Mouse (Mus musculus) kidney, embryonic 14.5 days (tissue): Measurements from ENCODE around the gene Bphl. TPM values are rescaled to one million over a fixed set of nuclear protein-coding genes. Genes with fewer than 3 reads are reported as not detected.
"Not testable (repeated sequence)": the region's sequence is repeated elsewhere in the genome, so short reads cannot be mapped to it uniquely, and the experiment has no call there.

ENCODE experiments used
- ATAC-seq: fragments of 200-750 bp; cut with Nextera tagmentation; 2 replicates; pipeline ENCODE4 v1.8.0; 2017; ENCODE audit warnings: moderate number of reproducible peaks, mild to moderate bottlenecking, moderate TSS enrichment, moderate library complexity; ENCODE audit not compliant: low FRiP score, low TSS enrichment
- H3K27ac ChIP-seq: fragments of 300-500 bp; sonication (generic); 2 replicates; pipeline ENCODE4 v1.5.1; 2014; ENCODE audit warnings: low read depth, mild to moderate bottlenecking, low read length, moderate library complexity, mixed read lengths
- H3K27me3 ChIP-seq: fragments of 300-500 bp; sonication (generic); 2 replicates; pipeline ENCODE4 v1.6.1; 2014; ENCODE audit warnings: mild to moderate bottlenecking, low read length; ENCODE audit not compliant: control insufficient read depth, insufficient read depth
- H3K36me3 ChIP-seq: fragments of 300-500 bp; sonication (generic); 2 replicates; pipeline ENCODE4 v1.6.1; 2014; ENCODE audit warnings: low read length, mixed read lengths; ENCODE audit not compliant: control insufficient read depth, insufficient read depth
- H3K4me1 ChIP-seq: fragments of 300-500 bp; sonication (generic); 2 replicates; pipeline ENCODE4 v1.6.1; 2014; ENCODE audit warnings: low read length, mixed read lengths; ENCODE audit not compliant: control insufficient read depth, insufficient read depth
- H3K4me2 ChIP-seq: fragments of 300-500 bp; sonication (generic); replicated peaks from 2 replicates; pipeline ENCODE4 v1.6.1; 2014; ENCODE audit warnings: low read depth, mild to moderate bottlenecking, low read length
- H3K4me3 ChIP-seq: fragments of 300-500 bp; sonication (generic); 2 replicates; pipeline ENCODE4 v1.5.1; 2014; ENCODE audit warnings: mild to moderate bottlenecking, low read length
- H3K9ac ChIP-seq: fragments of 300-500 bp; sonication (generic); 2 replicates; pipeline ENCODE4 v1.6.1; 2014; ENCODE audit warnings: low read depth, mild to moderate bottlenecking, low read length, moderate library complexity
- H3K9me3 ChIP-seq: fragments of 300-500 bp; sonication (generic); 2 replicates; pipeline ENCODE4 v1.6.1; 2016; ENCODE audit warnings: low read length; ENCODE audit not compliant: control insufficient read depth
- WGBS: fragments of 180-500 bp; shearing (Covaris S2); extraction: QIAGEN DNeasy Blood & Tissue Kit; methylation state at CpG from one replicate; pipeline ENCODE4 v1.1.7; 2014; 5-methylcytosine and 5-hydroxymethylcytosine counted together
- polyA plus RNA-seq: library from polyadenylated mRNA; unstranded; fragments of >200 nt; fragmentation: Nextera tagmentation; extraction: Ambion mirVana; gene quantifications from 2 replicates; pipeline ENCODE4 v1.2.1, GENCODE M21; 2014

Bphl gene
- polyA plus RNA-seq, 1 experiment from 2014 or later, result 49.0 TPM

- Histone ChIP-seq H3K4me1 (no peaks in the 10 kb centered on the region), H3K27ac (no peak overlapping the region), H3K9ac (no peak overlapping the region), H3K4me2 (no peak overlapping the region), H3K9me3 (no peaks in the 10 kb centered on the region), H3K36me3 (peaks cover 14% of the 10 kb centered on the region; the same call in 1 of the 2 replicates), H3K4me3 (no peak overlapping the region), H3K27me3 (no peaks in the 10 kb centered on the region)
- 87% methylated on average over 10 of the region's 10 CpGs for WGBS
- ATAC-seq, result no peak
Measured at GRCm38 (mm10) chr13:34062466-34062865, 25.1 kb downstream of the Bphl start.

GRCm38 (mm10) chr13:34066351-34066750 lies 29.0 kb downstream of the Bphl start:
- H3K27me3 ChIP-seq, result no peaks in the 10 kb centered on the region
- no peak overlapping the region for H3K4me2 ChIP-seq
- H3K27ac ChIP-seq, result no peak overlapping the region
- H3K36me3 ChIP-seq, result peaks cover 6% of the 10 kb centered on the region; the same call in 1 of the 2 replicates
- ATAC-seq, result no peak
- no peak overlapping the region for H3K9ac ChIP-seq
- H3K4me1 ChIP-seq, result no peaks in the 10 kb centered on the region
- 96% methylated on average over 1 of the region's 1 CpGs for WGBS
- no peak overlapping the region for H3K4me3 ChIP-seq
- no peaks in the 10 kb centered on the region for H3K9me3 ChIP-seq

- no peak overlapping the region for H3K9ac ChIP-seq
- no peaks in the 10 kb centered on the region for H3K4me1 ChIP-seq
- no peaks in the 10 kb centered on the region for H3K27me3 ChIP-seq
- ATAC-seq, result no peak
- H3K36me3 ChIP-seq, result no peaks in the 10 kb centered on the region; the same call in 1 of the 2 replicates
- no peak overlapping the region for H3K4me2 ChIP-seq
- 52% methylated on average over 4 of the region's 4 CpGs for WGBS
- H3K9me3 ChIP-seq, result no peaks in the 10 kb centered on the region
- no peak overlapping the region for H3K4me3 ChIP-seq
- no peak overlapping the region for H3K27ac ChIP-seq
Measured at GRCm38 (mm10) chr13:34070296-34070695, 32.9 kb downstream of the Bphl start.

- no peaks in the 10 kb centered on the region for H3K9me3 ChIP-seq
- WGBS, result 87% methylated on average over 6 of the region's 6 CpGs
- no peak overlapping the region for H3K9ac ChIP-seq
- H3K4me3 ChIP-seq, result no peak overlapping the region
- H3K4me2 ChIP-seq, result no peak overlapping the region
- no peaks in the 10 kb centered on the region; the same call in 1 of the 2 replicates for H3K36me3 ChIP-seq
- no peak for ATAC-seq
- H3K27ac ChIP-seq, result no peak overlapping the region
- H3K4me1 ChIP-seq, result peaks cover 3% of the 10 kb centered on the region; the same call in 1 of the 2 replicates
- no peaks in the 10 kb centered on the region for H3K27me3 ChIP-seq
Measured at GRCm38 (mm10) chr13:34071836-34072235, 34.4 kb downstream of the Bphl start.

- H3K4me2 ChIP-seq, result no peak overlapping the region
- no peaks in the 10 kb centered on the region for H3K27me3 ChIP-seq
- ATAC-seq, result no peak
- H3K9me3 ChIP-seq, result no peaks in the 10 kb centered on the region
- no peak overlapping the region for H3K27ac ChIP-seq
- WGBS, result 77% methylated on average over 3 of the region's 3 CpGs
- peaks cover 7% of the 10 kb centered on the region; the same call in 1 of the 2 replicates for H3K4me1 ChIP-seq
- no peak overlapping the region for H3K9ac ChIP-seq
- H3K4me3 ChIP-seq, result no peak overlapping the region
- H3K36me3 ChIP-seq, result no peaks in the 10 kb centered on the region; the same call in 1 of the 2 replicates
Measured at GRCm38 (mm10) chr13:34072847-34073246, 35.5 kb downstream of the Bphl start.

GRCm38 (mm10) chr13:34074441-34074840 lies 37.0 kb downstream of the Bphl start:
- WGBS, result 88% methylated on average over 4 of the region's 17 CpGs
- H3K9ac ChIP-seq, ATAC-seq, H3K4me2 ChIP-seq, H3K4me3 ChIP-seq, H3K36me3 ChIP-seq, H3K27me3 ChIP-seq, H3K9me3 ChIP-seq, H3K4me1 ChIP-seq, H3K27ac ChIP-seq: not testable (repeated sequence)

- not testable (repeated sequence) for ATAC-seq
Measured at GRCm38 (mm10) chr13:34075893-34076292, 38.5 kb downstream of the Bphl start.

GRCm38 (mm10) chr13:34076561-34077491 lies 39.4 kb downstream of the Bphl start:
- peak; percentile 23; the same call in 1 of the 2 replicates for ATAC-seq
- Histone ChIP-seq H3K27me3 (no peaks in the 10 kb centered on the region; the same call in 1 of the 2 replicates), H3K4me3 (peak overlapping the region; percentile 68), H3K4me1 (peaks cover 7% of the 10 kb centered on the region; the same call in 1 of the 2 replicates), H3K9me3 (no peaks in the 10 kb centered on the region), H3K4me2 (peak overlapping the region; percentile 87), H3K36me3 (no peaks in the 10 kb centered on the region; the same call in 1 of the 2 replicates), H3K27ac (no peak overlapping the region), H3K9ac (peak overlapping the region; percentile 66; the same call in 1 of the 2 replicates)
- 49% methylated on average over 20 of the region's 20 CpGs for WGBS

More at GRCm38 (mm10) chr13:34075893-34076292, 38.5 kb downstream of the Bphl start:
- H3K4me2 ChIP-seq, H3K9me3 ChIP-seq, H3K27me3 ChIP-seq, H3K27ac ChIP-seq, H3K4me1 ChIP-seq, H3K4me3 ChIP-seq, H3K9ac ChIP-seq, H3K36me3 ChIP-seq: not testable (repeated sequence)
- 84% methylated on average over 6 of the region's 6 CpGs for WGBS
